Mouse (Mus musculus): ENCODE measurements around the gene Smim11. TPM values are rescaled to one million over a fixed set of nuclear protein-coding genes. Genes with fewer than 3 reads are reported as not detected.

Gene Smim11
- total and polyA plus RNA-seq, 2 experiments from 2014 or later, result 10.4 to 56.0 TPM

GRCm38 (mm10) chr16:92316049-92316738 lies 15.1 kb downstream of the Smim11 start:
- WGBS, result 70% methylated on average over 7 of the region's 7 CpGs
- no peak overlapping the region for H3K9ac ChIP-seq (replicated peaks; ENCODE audit: low read length)
- peaks cover 15% of the 10 kb centered on the region for H3K36me3 ChIP-seq (ENCODE audit: insufficient read depth, low read length)
- DNase-seq (ENCODE audit: low spot score), result no peak
- H3K4me1 ChIP-seq (ENCODE audit: insufficient read depth, low read length), result no peaks in the 10 kb centered on the region
- no peaks in the 10 kb centered on the region for H3K9me3 ChIP-seq (ENCODE audit: low read length)
- ATAC-seq, result no peak
- H3K4me3 ChIP-seq (ENCODE audit: low read length), result no peak overlapping the region
- H3K27me3 ChIP-seq (ENCODE audit: insufficient read depth, low read length), result no peaks in the 10 kb centered on the region
- no peak overlapping the region for H3K4me2 ChIP-seq (ENCODE audit: low read depth, low read length)
- no peak for TF ChIP-seq CTCF (IDR thresholded peaks at IDR 0.05; ENCODE audit: low read depth)
- no peak overlapping the region for H3K27ac ChIP-seq

- H3K9ac ChIP-seq (replicated peaks; ENCODE audit: low read length), result no peak overlapping the region
- TF ChIP-seq CTCF (IDR thresholded peaks at IDR 0.05; ENCODE audit: low read depth), result peak; percentile 55
- H3K4me2 ChIP-seq (ENCODE audit: low read depth, low read length), result no peak overlapping the region
- no peaks in the 10 kb centered on the region for H3K27me3 ChIP-seq (ENCODE audit: insufficient read depth, low read length)
- no peaks in the 10 kb centered on the region for H3K36me3 ChIP-seq (ENCODE audit: insufficient read depth, low read length)
- no peak overlapping the region for H3K27ac ChIP-seq
- no peak overlapping the region for H3K4me3 ChIP-seq (ENCODE audit: low read length)
- H3K9me3 ChIP-seq (ENCODE audit: low read length), result no peaks in the 10 kb centered on the region
- ATAC-seq (no peak), DNase-seq (ENCODE audit: low spot score) (peak; percentile 37)
- 71% methylated on average over 20 of the region's 20 CpGs for WGBS
- no peaks in the 10 kb centered on the region for H3K4me1 ChIP-seq (ENCODE audit: insufficient read depth, low read length)
These were observed 18.4 kb downstream of the Smim11 start for GRCm38 (mm10) chr16:92319353-92320109.

GRCm38 (mm10) chr16:92320361-92320760 lies 19.3 kb downstream of the Smim11 start:
- no peak overlapping the region for H3K27ac ChIP-seq
- no peak overlapping the region for H3K4me2 ChIP-seq (ENCODE audit: low read depth, low read length)
- no peaks in the 10 kb centered on the region for H3K9me3 ChIP-seq (ENCODE audit: low read length)
- no peak overlapping the region for H3K9ac ChIP-seq (replicated peaks; ENCODE audit: low read length)
- H3K4me1 ChIP-seq (ENCODE audit: insufficient read depth, low read length), result no peaks in the 10 kb centered on the region
- 85% methylated on average over 3 of the region's 3 CpGs for WGBS
- no peak for TF ChIP-seq CTCF (IDR thresholded peaks at IDR 0.05; ENCODE audit: low read depth)
- H3K36me3 ChIP-seq (ENCODE audit: insufficient read depth, low read length), result no peaks in the 10 kb centered on the region
- H3K27me3 ChIP-seq (ENCODE audit: insufficient read depth, low read length), result no peaks in the 10 kb centered on the region
- no peak overlapping the region for H3K4me3 ChIP-seq (ENCODE audit: low read length)
- ATAC-seq (no peak), DNase-seq (ENCODE audit: low spot score) (no peak)

GRCm38 (mm10) chr16:92321341-92321740 lies 20.3 kb downstream of the Smim11 start, which contains the start of gene Fam243:
Fam243 (minus strand) TSS chr16:92321441.
- ATAC-seq (no peak), DNase-seq (ENCODE audit: low spot score) (no peak)
- Histone ChIP-seq H3K27me3 (ENCODE audit: insufficient read depth, low read length) (no peaks in the 10 kb centered on the region), H3K27ac (no peak within 1 kb of the TSS), H3K4me2 (ENCODE audit: low read depth, low read length) (no peak within 1 kb of the TSS), H3K9me3 (ENCODE audit: low read length) (no peaks in the 10 kb centered on the region), H3K9ac (replicated peaks; ENCODE audit: low read length) (no peak within 1 kb of the TSS), H3K4me1 (ENCODE audit: insufficient read depth, low read length) (no peaks in the 10 kb centered on the region), H3K36me3 (ENCODE audit: insufficient read depth, low read length) (no peaks in the 10 kb centered on the region), H3K4me3 (ENCODE audit: low read length) (no peak within 1 kb of the TSS)
- 88% methylated on average over 8 of the region's 8 CpGs for WGBS
- no peak for TF ChIP-seq CTCF (IDR thresholded peaks at IDR 0.05; ENCODE audit: low read depth)

- H3K27ac ChIP-seq, result no peak overlapping the region
- DNase-seq (ENCODE audit: low spot score) (no peak), ATAC-seq (peak; percentile 35; the same call in 1 of the 2 replicates)
- H3K4me3 ChIP-seq (ENCODE audit: low read length), result no peak overlapping the region
- no peak overlapping the region for H3K4me2 ChIP-seq (ENCODE audit: low read depth, low read length)
- no peak for TF ChIP-seq CTCF (IDR thresholded peaks at IDR 0.05; ENCODE audit: low read depth)
- H3K9ac ChIP-seq (replicated peaks; ENCODE audit: low read length), result no peak overlapping the region
- H3K9me3 ChIP-seq (ENCODE audit: low read length), result no peaks in the 10 kb centered on the region
- no peaks in the 10 kb centered on the region for H3K4me1 ChIP-seq (ENCODE audit: insufficient read depth, low read length)
- whole genome bisulfite sequencing, result 20% methylated on average over 7 of the region's 7 CpGs
- H3K36me3 ChIP-seq (ENCODE audit: insufficient read depth, low read length), result no peaks in the 10 kb centered on the region
- H3K27me3 ChIP-seq (ENCODE audit: insufficient read depth, low read length), result no peaks in the 10 kb centered on the region
These were observed 23.4 kb downstream of the Smim11 start for GRCm38 (mm10) chr16:92324309-92325061.

GRCm38 (mm10) chr16:92325062-92325406 lies 23.9 kb downstream of the Smim11 start:
- no peak for ATAC-seq
- no peak overlapping the region for H3K9ac ChIP-seq (replicated peaks; ENCODE audit: low read length)
- no peaks in the 10 kb centered on the region for H3K4me1 ChIP-seq (ENCODE audit: insufficient read depth, low read length)
- H3K27ac ChIP-seq, result no peak overlapping the region
- no peaks in the 10 kb centered on the region for H3K9me3 ChIP-seq (ENCODE audit: low read length)
- no peak for DNase-seq (ENCODE audit: low spot score)
- no peaks in the 10 kb centered on the region for H3K36me3 ChIP-seq (ENCODE audit: insufficient read depth, low read length)
- no peak overlapping the region for H3K4me3 ChIP-seq (ENCODE audit: low read length)
- TF ChIP-seq CTCF (IDR thresholded peaks at IDR 0.05; ENCODE audit: low read depth), result no peak
- H3K4me2 ChIP-seq (ENCODE audit: low read depth, low read length), result no peak overlapping the region
- WGBS, result 23% methylated on average over 1 of the region's 1 CpGs
- H3K27me3 ChIP-seq (ENCODE audit: insufficient read depth, low read length), result no peaks in the 10 kb centered on the region

Data from hindbrain, postnatal 0 days (tissue).